Mouse (Mus musculus): ENCODE results near the gene Rapgef4.

Rapgef4 gene

GRCm38 (mm10) chr2:72230545-72230944 lies 249.5 kb downstream of the Rapgef4 start:
- no peak for DNase-seq (ENCODE audit: low spot score in 2 of 2)

DNA sequence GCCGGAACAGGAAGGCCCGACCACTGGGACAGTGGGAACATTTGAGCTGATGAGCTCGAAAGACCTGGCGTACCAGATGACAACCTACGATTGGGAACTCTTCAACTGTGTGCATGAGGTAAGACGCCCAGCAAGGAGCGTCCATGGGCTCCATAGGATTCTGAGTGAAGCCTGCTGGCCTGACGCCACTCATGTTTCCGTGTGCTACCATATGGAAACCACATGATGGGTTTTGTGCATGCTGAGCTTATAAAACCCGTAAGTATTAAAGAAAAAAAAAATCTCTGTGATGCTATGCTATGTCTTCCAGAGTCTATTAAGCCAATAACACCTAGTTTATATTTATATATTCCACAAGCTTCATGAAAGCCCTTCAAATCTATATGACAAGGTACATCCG lies 253.0 kb downstream of the Rapgef4 start:
- no peak for DNase-seq (ENCODE audit: low spot score in 2 of 2)

DNA sequence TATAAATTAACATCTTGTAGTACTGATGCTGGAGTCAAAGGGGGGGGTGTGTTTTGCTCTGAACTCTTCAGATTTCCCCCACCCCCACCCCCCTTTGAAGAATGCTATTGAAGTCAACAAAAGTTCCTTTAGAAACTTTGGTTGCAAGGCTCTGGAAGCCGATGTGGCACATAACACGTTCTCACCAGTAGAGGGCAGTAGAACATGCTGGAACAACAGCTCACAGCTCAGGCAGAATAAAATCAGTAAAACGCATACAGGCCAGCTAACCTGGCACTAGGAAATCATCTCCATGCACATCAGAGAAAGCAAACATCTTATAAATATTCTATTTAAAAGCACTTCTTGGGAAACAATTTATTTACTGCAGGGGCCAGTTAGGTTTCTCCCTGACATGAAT lies 253.9 kb downstream of the Rapgef4 start:
- peak in 1 of 2 experiments; percentile 31 for DNase-seq (ENCODE audit: low spot score in 2 of 2)

DNA sequence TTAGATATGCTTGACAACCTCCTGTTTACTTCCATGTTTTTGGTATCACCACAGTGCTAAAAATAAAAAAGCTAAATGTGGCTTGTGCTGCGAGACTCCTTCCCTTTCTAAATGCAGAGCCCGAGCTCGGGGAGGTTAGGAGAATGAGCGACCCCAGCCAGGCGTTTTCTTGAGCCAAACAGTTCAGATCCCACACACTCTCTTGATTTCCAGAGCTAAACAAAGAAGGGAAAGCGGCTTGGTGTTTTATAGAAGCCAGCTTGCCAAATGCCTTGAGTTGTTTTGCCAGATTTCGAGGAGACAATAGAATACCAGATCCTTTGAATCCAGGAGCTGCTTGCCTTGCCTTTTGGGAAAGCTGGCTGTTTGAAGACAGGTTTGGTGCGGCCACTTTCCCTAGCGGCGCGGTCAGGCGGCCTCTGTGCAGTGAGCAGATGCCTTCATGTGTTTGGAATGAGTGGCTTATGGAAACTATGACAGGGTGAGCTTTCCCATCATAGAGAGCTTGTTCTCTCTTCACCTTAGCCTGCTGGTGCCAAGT lies 254.4 kb downstream of the Rapgef4 start:
- no peak for DNase-seq (ENCODE audit: low spot score in 2 of 2)

GRCm38 (mm10) chr2:72238421-72238820 lies 257.4 kb downstream of the Rapgef4 start:
- no peak for DNase-seq (ENCODE audit: low spot score in 2 of 2)

- no peak for DNase-seq (ENCODE audit: low spot score in 2 of 2)
These were observed 257.9 kb downstream of the Rapgef4 start for GRCm38 (mm10) chr2:72238925-72239324.

- no peak for DNase-seq (ENCODE audit: low spot score in 2 of 2)
These were observed 258.4 kb downstream of the Rapgef4 start for GRCm38 (mm10) chr2:72239456-72239855.

GRCm38 (mm10) chr2:72239993-72240392 lies 259.0 kb downstream of the Rapgef4 start:
- DNase-seq (ENCODE audit: low spot score in 2 of 2), result no peak

DNA sequence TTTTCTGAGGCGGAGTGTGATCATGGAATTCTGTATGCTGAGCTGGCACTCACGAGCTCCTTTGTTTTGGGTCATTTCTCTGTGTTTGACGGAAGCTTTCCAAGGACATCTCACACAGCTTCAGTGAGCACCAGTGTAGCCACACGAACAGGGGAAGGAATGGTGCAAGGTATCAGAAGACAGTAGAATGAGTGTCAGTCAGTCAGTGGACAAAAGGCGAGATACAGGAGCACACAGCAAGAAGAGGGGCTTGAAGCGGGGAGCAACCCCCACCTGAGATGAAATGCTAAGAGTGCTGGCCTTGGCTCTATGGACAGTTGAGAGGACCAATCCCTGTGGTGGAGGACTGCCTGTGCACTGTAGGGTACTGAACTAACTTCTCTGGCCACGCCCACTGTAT lies 259.7 kb downstream of the Rapgef4 start:
- no peak for DNase-seq (ENCODE audit: low spot score in 2 of 2)

DNA sequence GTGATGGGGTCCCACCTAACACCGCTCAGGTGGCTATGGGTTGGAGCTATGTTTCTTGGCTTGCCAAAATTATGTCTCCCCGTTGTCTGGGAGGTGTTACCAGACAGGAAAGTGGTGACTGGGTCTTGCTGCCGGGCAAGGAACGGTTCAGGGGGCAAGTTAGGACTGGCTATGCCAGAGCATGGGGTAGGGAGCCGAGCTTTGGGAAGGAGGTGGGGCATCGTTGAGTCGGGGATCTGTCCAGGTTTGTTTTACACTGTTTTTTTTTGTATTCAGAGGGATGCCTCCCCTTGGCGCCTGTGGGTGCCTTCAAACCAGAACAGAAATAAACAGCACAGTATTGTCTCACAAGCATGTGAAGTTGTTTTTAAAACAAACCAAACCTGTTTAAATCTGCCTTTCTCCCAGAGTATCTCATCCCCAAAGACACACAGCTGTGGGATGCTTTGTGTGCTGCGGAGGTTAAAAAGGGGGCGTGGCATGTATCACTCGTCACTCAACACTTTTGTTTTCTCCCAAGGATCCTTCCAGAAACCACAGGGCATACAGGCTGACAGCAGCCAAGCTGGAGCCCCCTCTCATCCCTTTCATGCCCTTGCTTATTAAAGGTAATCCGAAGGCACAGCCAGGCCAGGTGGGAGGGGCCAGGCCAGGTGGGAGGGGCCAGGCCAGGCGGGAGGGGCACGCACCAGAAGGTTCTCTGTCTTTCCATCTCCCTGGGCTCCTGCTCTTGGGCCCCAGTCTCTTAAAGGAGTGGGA lies 260.9 kb downstream of the Rapgef4 start:
- no peak for DNase-seq (ENCODE audit: low spot score in 2 of 2)

GRCm38 (mm10) chr2:72242910-72243675 lies 262.1 kb downstream of the Rapgef4 start:
- no peak for DNase-seq (ENCODE audit: low spot score in 2 of 2)

DNA sequence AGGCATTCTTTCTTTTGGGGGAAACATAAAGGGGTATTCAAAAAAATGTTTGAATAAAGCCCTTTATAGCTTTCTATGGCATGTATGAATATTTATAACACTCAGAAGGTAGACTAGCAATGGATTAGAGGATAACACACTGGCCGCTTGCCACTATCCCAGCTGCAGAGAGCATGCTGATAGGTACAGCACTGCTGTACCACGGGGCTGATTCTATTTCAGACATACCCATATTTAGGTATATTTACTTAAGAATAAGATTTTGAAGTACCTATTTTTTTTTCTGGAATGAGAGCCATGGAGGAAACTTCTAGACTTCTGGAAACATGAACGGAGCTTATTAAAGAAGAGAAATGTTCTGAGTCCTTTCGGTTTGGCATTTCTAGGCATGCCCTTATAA lies 264.6 kb downstream of the Rapgef4 start:
- DNase-seq (ENCODE audit: low spot score in 2 of 2), result no peak

- DNase-seq (ENCODE audit: low spot score in 2 of 2), result no peak
These were observed 265.3 kb downstream of the Rapgef4 start for GRCm38 (mm10) chr2:72246376-72246775.

- DNase-seq (ENCODE audit: low spot score in 2 of 2), result no peak
These were observed 266.8 kb downstream of the Rapgef4 start for GRCm38 (mm10) chr2:72247819-72248218.

DNA sequence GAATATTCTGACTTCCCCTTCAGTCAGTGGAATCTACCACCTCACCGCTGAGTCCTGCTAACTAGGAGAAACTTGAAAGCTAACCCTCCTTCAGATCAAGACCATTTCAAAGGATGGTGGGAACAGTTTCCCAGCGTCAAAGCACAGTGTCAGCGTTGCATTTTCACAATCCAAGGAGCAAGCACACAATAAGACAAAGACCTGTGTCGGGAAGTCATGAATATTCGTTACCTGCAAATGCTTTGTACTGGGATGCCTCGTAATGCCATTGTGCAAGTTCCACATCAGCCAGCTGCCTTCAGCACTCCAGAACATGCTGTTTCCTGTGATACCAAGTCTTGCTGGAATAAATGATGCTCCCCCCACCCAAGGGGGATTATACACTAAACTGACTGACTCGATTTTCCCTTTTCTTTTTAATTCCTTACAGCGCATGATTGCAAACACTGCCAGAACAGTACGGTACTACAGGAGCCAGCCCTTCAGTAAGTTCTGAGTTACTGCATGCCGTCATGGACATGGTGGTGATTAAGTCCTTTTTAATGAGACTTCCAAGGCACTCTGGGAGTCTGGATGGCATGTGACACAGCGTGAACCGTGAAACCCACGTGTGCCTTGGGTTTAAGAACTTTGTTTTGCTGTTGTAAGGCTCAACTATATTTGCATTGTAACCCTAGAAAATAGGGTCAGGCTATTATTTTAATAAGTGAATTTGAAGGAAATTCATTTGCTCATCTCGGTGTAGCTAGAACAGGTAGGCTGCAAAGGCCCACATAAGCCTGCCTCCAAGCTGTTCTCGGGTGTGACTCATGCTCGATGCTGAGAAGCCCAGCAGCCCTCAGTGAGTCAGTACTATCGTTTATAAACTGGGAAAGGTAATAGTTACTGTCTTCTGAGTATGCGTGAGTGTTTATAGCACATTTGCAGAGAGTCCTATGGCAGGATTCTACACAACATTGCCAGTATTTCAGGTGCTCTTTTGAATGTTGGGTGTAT lies 271.8 kb downstream of the Rapgef4 start:
- no peak for DNase-seq (ENCODE audit: low spot score in 2 of 2)

GRCm38 (mm10) chr2:72253882-72254281 lies 272.8 kb downstream of the Rapgef4 start:
- DNase-seq (ENCODE audit: low spot score in 2 of 2), result no peak

DNA sequence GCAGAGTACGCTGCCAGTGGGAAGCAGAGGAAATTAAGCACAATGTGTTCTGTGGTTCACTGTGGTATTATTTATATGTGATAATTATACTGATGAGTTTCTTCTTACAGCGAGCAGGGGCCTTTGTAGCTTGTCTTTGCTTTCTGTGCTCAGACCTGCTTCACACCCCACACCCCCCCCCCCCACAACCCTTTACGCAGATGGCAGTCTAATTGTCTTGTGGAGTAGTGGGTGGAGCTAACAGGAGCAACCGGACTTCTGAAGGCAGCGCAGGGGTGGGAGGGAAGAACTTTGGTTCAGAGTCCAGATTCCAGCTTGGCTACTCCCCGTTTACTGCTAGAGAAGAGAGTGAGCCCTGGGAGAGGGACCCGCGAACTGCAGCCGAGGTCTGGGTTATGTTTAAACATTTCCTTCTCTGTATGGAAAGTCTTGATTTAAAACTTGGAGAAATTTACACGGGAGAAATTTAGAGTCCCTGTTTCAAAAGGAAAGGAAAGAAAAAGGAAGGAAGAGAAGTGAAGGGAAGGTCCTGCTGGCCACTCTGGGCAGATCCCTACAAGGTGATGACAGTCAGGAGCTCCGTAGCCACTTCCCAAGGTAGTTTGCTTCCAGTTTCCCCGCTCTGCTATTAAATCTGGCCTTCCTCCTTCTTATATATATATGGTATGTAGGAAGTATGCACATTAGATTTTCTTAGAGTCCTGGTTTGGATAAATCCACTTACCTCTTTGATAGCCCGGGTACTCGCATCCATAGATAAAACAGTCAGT lies 274.0 kb downstream of the Rapgef4 start:
- DNase-seq (ENCODE audit: low spot score in 2 of 2), result no peak

GRCm38 (mm10) chr2:72260704-72261103 lies 279.7 kb downstream of the Rapgef4 start:
- no peak for DNase-seq (ENCODE audit: low spot score in 2 of 2)

GRCm38 (mm10) chr2:72262814-72263480 lies 281.9 kb downstream of the Rapgef4 start:
- DNase-seq (ENCODE audit: low spot score in 2 of 2), result no peak

GRCm38 (mm10) chr2:72267390-72267789 lies 286.4 kb downstream of the Rapgef4 start:
- no peak for DNase-seq (ENCODE audit: low spot score in 2 of 2)
